Mouse (Mus musculus) Patski (cell line): ENCODE data around the gene Ap2a2. TPM values are rescaled to one million over a fixed set of nuclear protein-coding genes. Genes with fewer than 3 reads are reported as not detected.

Experiments used
- ATAC-seq: fragments of 100-300 bp; one replicate; pipeline ENCODE4 v1.8.0; 2021
- CTCF ChIA-PET: fragments of 350-600 bp; sonication (Branson Sonifier 250); formaldehyde crosslinking; loops from one replicate; lab custom pipeline; 2022; ENCODE audit warnings: inconsistent platforms; lab: Charles Lee
- POLR2A ChIA-PET: fragments of 350-600 bp; sonication (Branson Sonifier 250); formaldehyde crosslinking; loops from one replicate; lab custom pipeline; 2022; ENCODE audit warnings: antibody characterized with exemption, inconsistent platforms; lab: Charles Lee
- DNase-seq: peaks from one replicate; pipeline ENCODE4 v3.0.0-alpha.2; 2011; ENCODE audit warnings: low read depth, low spot score
- H3K27me3 ChIP-seq: fragments of 371-371 bp; one replicate; pipeline ENCODE4 v1.5.1; 2021
- CTCF ChIP-seq: fragments of 100-300 bp; IDR thresholded peaks from one replicate; pipeline ENCODE4 v1.5.1; 2021
- in situ Hi-C: fragments of 300-500 bp; cut with MboI; formaldehyde crosslinking; loops from 3 replicates; pipeline ENCODE4 v1.11.1; 2018; ENCODE audit warnings: low pct_unique_long_range_greater_than_20kb, mixed read lengths
- polyA plus RNA-seq: library from polyadenylated mRNA; unstranded; gene quantifications from one replicate; pipeline ENCODE4 v1.2.3, GENCODE M21; 2021

Gene Ap2a2
- polyA plus RNA-seq, 1 experiment from 2014 or later: 76.4 TPM

DNA sequence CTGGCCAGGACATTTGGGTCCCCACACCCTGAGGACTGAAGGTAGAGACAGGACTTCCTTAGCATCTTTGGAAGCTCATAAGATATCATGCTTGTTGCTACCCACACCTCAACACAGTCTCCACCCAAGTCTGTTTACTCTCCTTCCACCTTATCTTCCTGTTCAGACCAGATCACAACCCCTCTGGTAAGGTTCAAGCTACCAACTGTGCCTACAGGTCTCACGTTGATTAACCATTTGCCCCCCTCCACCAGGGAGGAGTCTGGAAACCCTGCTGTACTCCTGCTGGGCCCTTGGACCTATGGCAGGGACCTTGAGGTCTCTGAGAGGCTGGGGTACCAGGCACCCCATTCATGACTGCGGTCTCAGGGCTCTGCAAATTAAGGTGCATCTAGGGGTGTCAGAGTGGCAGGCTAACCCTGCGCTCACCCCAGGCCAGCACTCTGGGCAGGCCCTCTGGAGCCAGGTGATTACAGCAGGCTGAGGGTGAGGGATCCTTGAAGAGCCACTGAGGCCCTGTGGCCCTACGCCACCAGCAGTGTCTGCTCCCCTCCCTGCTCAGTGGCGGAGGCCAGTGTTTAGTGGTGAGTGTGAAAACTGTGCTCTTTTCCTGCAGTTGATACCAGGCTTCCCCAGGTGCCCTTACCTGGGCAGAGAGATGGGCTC lies 109.8 kb downstream of the Ap2a2 start:
- POLR2A ChIA-PET: no interaction called here
- CTCF ChIA-PET: interaction anchor here (0.9 to 2.0 kb wide), 7 partner anchors 9 to 194 kb away, joined by 3 to 9 read pairs (median 4); no protein-coding TSS in a partner anchor
- ATAC-seq (no peak), DNase-seq (no peak)
- in situ Hi-C loops: loop anchor here (25.0 kb wide), 1 partner anchor 134 kb away; the partner anchor contains the start of gene Chid1
- TF ChIP-seq CTCF: no peak
- peaks cover 3% of the 10 kb centered on the region for H3K27me3 ChIP-seq

DNA sequence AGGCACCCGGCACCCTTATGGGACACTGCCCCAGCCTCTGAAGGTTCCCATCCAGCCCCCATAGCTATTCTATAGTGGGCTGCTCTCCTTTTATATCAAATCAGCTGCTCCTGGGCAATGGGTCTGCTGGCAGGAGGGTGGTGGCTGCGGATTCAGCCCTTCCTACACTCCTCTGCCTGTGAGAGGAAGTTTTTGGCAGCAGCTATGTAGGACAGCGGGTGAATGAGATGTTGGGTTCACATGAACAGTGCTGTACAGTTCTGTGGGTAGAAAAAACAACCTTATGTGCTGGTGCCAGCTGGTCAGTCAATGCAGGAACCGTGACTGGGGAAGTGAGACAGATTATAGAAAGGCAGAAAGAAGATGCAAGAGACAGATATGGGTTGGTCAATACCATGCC lies 116.9 kb downstream of the Ap2a2 start:
- no peak for DNase-seq
- ChIA-PET CTCF (no interaction called here), POLR2A (no interaction called here)
- peaks cover 11% of the 10 kb centered on the region for H3K27me3 ChIP-seq
- no peak for TF ChIP-seq CTCF
- in situ Hi-C loops: no loop called here
- ATAC-seq: no peak

Other genes starting within 250 kb of the Ap2a2 start
- gene Deaf1, start 234.5 kb upstream of the Ap2a2 start, polyA plus RNA-seq: 62.1 TPM
- 34.0 TPM for gene Tmem80, start 234.4 kb upstream of the Ap2a2 start, polyA plus RNA-seq
- gene Eps8l2, start 223.3 kb upstream of the Ap2a2 start, polyA plus RNA-seq: 114 TPM
- gene Taldo1, start 170.0 kb upstream of the Ap2a2 start, polyA plus RNA-seq: 512 TPM
- 38.7 TPM for gene Gatd1, start 148.0 kb upstream of the Ap2a2 start, polyA plus RNA-seq
- gene Cend1, start 132.7 kb upstream of the Ap2a2 start, polyA plus RNA-seq: 0.04 TPM
- gene Slc25a22, start 124.3 kb upstream of the Ap2a2 start, polyA plus RNA-seq: 20.6 TPM
- gene Pidd1, start 118.1 kb upstream of the Ap2a2 start, polyA plus RNA-seq: 4.9 TPM
- gene Rplp2, start 114.8 kb upstream of the Ap2a2 start, polyA plus RNA-seq: 1,558 TPM
- 90.7 TPM for gene Pnpla2, start 107.0 kb upstream of the Ap2a2 start, polyA plus RNA-seq
- gene Cracr2b, start 101.1 kb upstream of the Ap2a2 start, polyA plus RNA-seq: 9.9 TPM
- 551 TPM for gene Cd151, start 94.8 kb upstream of the Ap2a2 start, polyA plus RNA-seq
- 55.2 TPM for gene Polr2l, start 87.0 kb upstream of the Ap2a2 start, polyA plus RNA-seq
- gene Tspan4, start 86.9 kb upstream of the Ap2a2 start, polyA plus RNA-seq: 479 TPM
- gene Chid1, start 22.3 kb upstream of the Ap2a2 start, polyA plus RNA-seq: 41.6 TPM
- gene Muc6, start 93.1 kb downstream of the Ap2a2 start, polyA plus RNA-seq: 0.05 TPM
- 0.33 TPM for gene Muc2, start 128.2 kb downstream of the Ap2a2 start, polyA plus RNA-seq
- under 0.01 TPM for gene Muc5ac, start 226.8 kb downstream of the Ap2a2 start, polyA plus RNA-seq